Mouse (Mus musculus) limb, embryonic 11.5 days (tissue): Measurements from ENCODE around the gene Pdia4. TPM values are rescaled to one million over a fixed set of nuclear protein-coding genes. Genes with fewer than 3 reads are reported as not detected.
A peak's percentile ranks its signal among the peaks of the same experiment; 100 is the strongest.

Experiments
- ATAC-seq: fragments of 200-750 bp; cut with Nextera tagmentation; 2 replicates; pipeline ENCODE4 v1.8.0; 2017; ENCODE audit warnings: low read depth; ENCODE audit not compliant: insufficient number of reproducible peaks, low FRiP score, low TSS enrichment
- DNase-seq: peaks from one replicate; pipeline ENCODE4 v3.0.0-alpha.2; 2015; ENCODE audit warnings: low spot score
- H3K27ac ChIP-seq: fragments of 300-500 bp; sonication (generic); replicated peaks from 2 replicates; pipeline ENCODE4 v1.5.1; 2014; ENCODE audit warnings: low read depth, mild to moderate bottlenecking, low read length
- H3K27me3 ChIP-seq: fragments of 300-500 bp; sonication (generic); 2 replicates; pipeline ENCODE4 v1.6.1; 2014; ENCODE audit warnings: mild to moderate bottlenecking, low read length, mixed read lengths; ENCODE audit not compliant: control insufficient read depth, insufficient read depth
- H3K36me3 ChIP-seq: fragments of 300-500 bp; sonication (generic); 2 replicates; pipeline ENCODE4 v1.6.1; 2014; ENCODE audit warnings: mild to moderate bottlenecking, low read length, moderate library complexity, mixed read lengths; ENCODE audit not compliant: control insufficient read depth, insufficient read depth
- H3K4me1 ChIP-seq: fragments of 300-500 bp; sonication (generic); 2 replicates; pipeline ENCODE4 v1.6.1; 2014; ENCODE audit warnings: low read length, mixed read lengths; ENCODE audit not compliant: control insufficient read depth, insufficient read depth
- H3K4me2 ChIP-seq: fragments of 300-500 bp; sonication (generic); 2 replicates; pipeline ENCODE4 v1.6.1; 2014; ENCODE audit warnings: low read depth, mild to moderate bottlenecking, moderate library complexity; ENCODE audit not compliant: severe bottlenecking
- H3K4me3 ChIP-seq: fragments of 300-500 bp; sonication (generic); 2 replicates; pipeline ENCODE4 v1.5.1; 2014; ENCODE audit warnings: low read depth, low read length
- H3K9ac ChIP-seq: fragments of 300-500 bp; sonication (generic); 2 replicates; pipeline ENCODE4 v1.6.1; 2014; ENCODE audit warnings: mild to moderate bottlenecking, low read length
- H3K9me3 ChIP-seq: fragments of 300-500 bp; sonication (generic); 2 replicates; pipeline ENCODE4 v1.6.1; 2016; ENCODE audit warnings: low read length; ENCODE audit not compliant: control insufficient read depth
- WGBS: fragments of 180-500 bp; shearing (Covaris S2); extraction: QIAGEN DNeasy Blood & Tissue Kit; methylation state at CpG from one replicate; pipeline ENCODE4 v1.1.7; 2014; 5-methylcytosine and 5-hydroxymethylcytosine counted together
- polyA plus RNA-seq: library from polyadenylated mRNA; unstranded; fragments of >200 nt; fragmentation: Nextera tagmentation; extraction: Ambion mirVana; gene quantifications from 2 replicates; pipeline ENCODE4 v1.2.1, GENCODE M21; 2014

The Pdia4 gene
- polyA plus RNA-seq, 1 experiment from 2014 or later: 322 TPM

GRCm38 (mm10) chr6:47821236-47821635 is 8.0 kb upstream of the Pdia4 start:
- Histone ChIP-seq H3K9me3 (no peaks in the 10 kb centered on the region), H3K4me2 (no peak overlapping the region), H3K36me3 (peaks cover 5% of the 10 kb centered on the region; the same call in 1 of the 2 replicates), H3K27me3 (no peaks in the 10 kb centered on the region), H3K27ac (no peak overlapping the region), H3K9ac (no peak overlapping the region), H3K4me3 (no peak overlapping the region), H3K4me1 (no peaks in the 10 kb centered on the region)
- no peak for DNase-seq
- WGBS: 95% methylated on average over 5 of the region's 5 CpGs
- ATAC-seq: no peak

GRCm38 (mm10) chr6:47819626-47820325 is 6.5 kb upstream of the Pdia4 start:
- peaks cover 5% of the 10 kb centered on the region; the same call in 1 of the 2 replicates for H3K36me3 ChIP-seq
- WGBS: 92% methylated on average over 23 of the region's 23 CpGs
- no peak overlapping the region for H3K4me2 ChIP-seq

GRCm38 (mm10) chr6:47818721-47819120 is 5.5 kb upstream of the Pdia4 start:
- Histone ChIP-seq H3K4me2 (no peak overlapping the region), H3K9me3 (no peaks in the 10 kb centered on the region), H3K27ac (no peak overlapping the region), H3K27me3 (no peaks in the 10 kb centered on the region), H3K4me1 (peaks cover 4% of the 10 kb centered on the region; the same call in 1 of the 2 replicates), H3K4me3 (no peak overlapping the region), H3K36me3 (peaks cover 5% of the 10 kb centered on the region; the same call in 1 of the 2 replicates), H3K9ac (no peak overlapping the region)
- WGBS: 95% methylated on average over 8 of the region's 8 CpGs
- DNase-seq (no peak), ATAC-seq (no peak)

More at GRCm38 (mm10) chr6:47819626-47820325, 6.5 kb upstream of the Pdia4 start:
- Histone ChIP-seq H3K4me1 (no peaks in the 10 kb centered on the region), H3K27ac (no peak overlapping the region), H3K9ac (no peak overlapping the region), H3K27me3 (no peaks in the 10 kb centered on the region), H3K9me3 (no peaks in the 10 kb centered on the region), H3K4me3 (no peak overlapping the region)
- DNase-seq (no peak), ATAC-seq (no peak)

- Histone ChIP-seq H3K27ac (no peak overlapping the region), H3K4me3 (no peak overlapping the region), H3K4me2 (no peak overlapping the region), H3K9ac (no peak overlapping the region), H3K4me1 (peaks cover 4% of the 10 kb centered on the region; the same call in 1 of the 2 replicates), H3K9me3 (no peaks in the 10 kb centered on the region), H3K36me3 (peaks cover 5% of the 10 kb centered on the region; the same call in 1 of the 2 replicates), H3K27me3 (no peaks in the 10 kb centered on the region)
- DNase-seq: no peak
- WGBS: 79% methylated on average over 1 of the region's 1 CpGs
- ATAC-seq: no peak
Measured at GRCm38 (mm10) chr6:47816151-47816550, 2.9 kb upstream of the Pdia4 start.

GRCm38 (mm10) chr6:47812271-47812915 is 837 bp downstream of the Pdia4 start:
- no peaks in the 10 kb centered on the region for H3K27me3 ChIP-seq
- H3K9ac ChIP-seq: peak overlapping the region; percentile 94
- WGBS: under 1% methylated on average over 17 of the region's 17 CpGs
- H3K27ac ChIP-seq: peak overlapping the region; percentile 93
- DNase-seq (no peak), ATAC-seq (no peak)
- peak overlapping the region; percentile 77 for H3K4me3 ChIP-seq
- peak overlapping the region; percentile 74 for H3K4me2 ChIP-seq
- H3K9me3 ChIP-seq: no peaks in the 10 kb centered on the region
- no peaks in the 10 kb centered on the region for H3K36me3 ChIP-seq
- peaks cover 7% of the 10 kb centered on the region; the same call in 1 of the 2 replicates for H3K4me1 ChIP-seq

GRCm38 (mm10) chr6:47811324-47811723 is 1.9 kb downstream of the Pdia4 start:
- no peaks in the 10 kb centered on the region for H3K27me3 ChIP-seq
- no peaks in the 10 kb centered on the region for H3K9me3 ChIP-seq
- 60% methylated on average over 5 of the region's 5 CpGs for WGBS

GRCm38 (mm10) chr6:47810181-47810580 is 3.0 kb downstream of the Pdia4 start:
- WGBS: 87% methylated on average over 2 of the region's 2 CpGs
- no peaks in the 10 kb centered on the region for H3K27me3 ChIP-seq
- H3K4me3 ChIP-seq: no peak overlapping the region
- H3K9me3 ChIP-seq: no peaks in the 10 kb centered on the region
- no peak for ATAC-seq
- H3K4me2 ChIP-seq: no peak overlapping the region
- peaks cover 7% of the 10 kb centered on the region; the same call in 1 of the 2 replicates for H3K4me1 ChIP-seq
- no peak overlapping the region for H3K27ac ChIP-seq
- H3K36me3 ChIP-seq: peaks cover 4% of the 10 kb centered on the region; the same call in 1 of the 2 replicates
- DNase-seq: no peak
- no peak overlapping the region for H3K9ac ChIP-seq

More at GRCm38 (mm10) chr6:47811324-47811723, 1.9 kb downstream of the Pdia4 start:
- H3K4me2 ChIP-seq: peak overlapping the region; percentile 74
- H3K36me3 ChIP-seq: no peaks in the 10 kb centered on the region
- ATAC-seq (no peak), DNase-seq (no peak)
- no peak overlapping the region for H3K27ac ChIP-seq
- peaks cover 7% of the 10 kb centered on the region; the same call in 1 of the 2 replicates for H3K4me1 ChIP-seq
- peak overlapping the region; percentile 94 for H3K9ac ChIP-seq
- H3K4me3 ChIP-seq: peak overlapping the region; percentile 77

GRCm38 (mm10) chr6:47809053-47809452 is 4.2 kb downstream of the Pdia4 start:
- DNase-seq (no peak), ATAC-seq (no peak)
- Histone ChIP-seq H3K9ac (no peak overlapping the region), H3K4me3 (no peak overlapping the region), H3K9me3 (no peaks in the 10 kb centered on the region), H3K36me3 (peaks cover 12% of the 10 kb centered on the region), H3K27me3 (no peaks in the 10 kb centered on the region), H3K27ac (no peak overlapping the region), H3K4me1 (peaks cover 3% of the 10 kb centered on the region; the same call in 1 of the 2 replicates), H3K4me2 (no peak overlapping the region)
- 88% methylated on average over 4 of the region's 4 CpGs for WGBS
